Mouse (Mus musculus): ENCODE measurements around the gene Cybrd1. TPM values are rescaled to one million over a fixed set of nuclear protein-coding genes. Genes with fewer than 3 reads are reported as not detected.

The Cybrd1 gene
- polyA plus RNA-seq, 1 experiment from 2014 or later, result 0.42 TPM

DNA sequence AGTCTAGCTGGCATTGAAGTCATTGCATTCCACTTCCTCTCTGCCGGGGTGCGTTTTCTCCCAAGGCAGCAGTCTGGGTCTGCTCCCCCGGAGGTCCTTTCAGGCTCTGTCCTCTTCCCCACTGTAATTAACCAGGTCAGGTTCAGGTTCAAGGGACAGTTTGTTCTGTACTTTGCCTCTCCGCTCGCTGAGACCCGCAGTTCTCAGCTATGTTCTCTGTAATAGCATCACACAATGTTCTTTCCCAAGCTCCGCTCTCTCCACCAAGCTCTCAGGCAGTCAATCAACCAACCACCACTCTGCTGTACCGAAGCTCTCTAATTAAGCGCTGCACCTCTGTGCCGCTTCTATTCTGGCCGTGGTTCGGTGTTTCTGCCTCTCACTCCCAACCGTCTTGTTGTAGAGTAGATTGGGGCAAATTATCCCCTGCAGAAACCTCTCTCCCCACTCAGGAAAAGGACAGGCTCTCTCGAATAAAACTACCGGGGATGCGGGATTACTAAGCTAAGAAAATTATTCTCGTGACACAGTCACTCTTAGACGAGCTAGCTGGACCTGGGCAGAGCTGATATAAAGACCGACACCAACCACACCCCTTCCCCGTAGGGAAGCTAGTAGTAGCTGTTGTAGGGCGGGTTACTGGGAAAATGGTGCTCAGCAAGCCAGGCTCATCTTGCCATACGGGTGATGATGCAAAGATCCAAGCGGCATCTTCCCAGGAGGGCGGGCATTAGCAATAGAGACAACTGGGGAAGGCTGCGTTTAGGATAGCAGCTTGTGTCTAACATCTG lies 45.3 kb downstream of the Cybrd1 start:
- Histone ChIP-seq H3K4me1 (ENCODE audit: control insufficient read depth, insufficient read depth, low read length) (no peaks in the 10 kb centered on the region), H3K27me3 (ENCODE audit: control insufficient read depth, insufficient read depth, low read length) (no peaks in the 10 kb centered on the region), H3K4me3 (ENCODE audit: low read depth, low read length) (no peak overlapping the region), H3K36me3 (replicated peaks; ENCODE audit: control insufficient read depth, insufficient read depth, low read depth, low read length) (no peaks in the 10 kb centered on the region), H3K27ac (replicated peaks; ENCODE audit: low read depth, low read length) (no peak overlapping the region), H3K4me2 (ENCODE audit: low read depth, low read length) (no peak overlapping the region), H3K9me3 (replicated peaks; ENCODE audit: control insufficient read depth, low read length) (no peaks in the 10 kb centered on the region), H3K9ac (replicated peaks; ENCODE audit: low read length) (no peak overlapping the region)
- no peak for ATAC-seq (replicated peaks; ENCODE audit: insufficient number of reproducible peaks, low FRiP score, low TSS enrichment, low read depth)
- 77% methylated on average over 25 of the region's 25 CpGs for WGBS
- DNase-seq (ENCODE audit: low spot score), result no peak

DNA sequence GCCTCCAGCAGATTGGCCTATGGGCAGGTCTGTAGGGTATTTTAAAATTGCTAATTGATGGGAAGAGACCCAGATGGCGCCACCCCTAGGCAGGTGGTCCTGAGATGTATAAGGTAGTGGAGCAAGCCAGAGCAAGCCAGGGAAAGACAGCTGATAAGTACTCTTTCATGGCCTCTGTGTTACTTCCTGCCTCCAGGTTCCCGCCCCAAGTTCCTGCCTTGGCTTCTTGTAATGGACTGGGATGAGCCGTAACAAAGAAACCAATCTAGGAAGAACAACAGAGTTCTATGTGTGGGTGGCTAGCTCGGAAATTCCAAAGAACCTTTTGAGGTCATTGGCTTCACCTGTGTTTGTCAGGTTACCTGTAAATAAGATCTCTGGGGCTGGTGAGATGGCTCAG lies 49.5 kb downstream of the Cybrd1 start:
- no peaks in the 10 kb centered on the region for H3K36me3 ChIP-seq (replicated peaks; ENCODE audit: control insufficient read depth, insufficient read depth, low read depth, low read length)
- no peak overlapping the region for H3K4me2 ChIP-seq (ENCODE audit: low read depth, low read length)
- ATAC-seq (replicated peaks; ENCODE audit: insufficient number of reproducible peaks, low FRiP score, low TSS enrichment, low read depth) (no peak), DNase-seq (ENCODE audit: low spot score) (no peak)
- H3K9ac ChIP-seq (replicated peaks; ENCODE audit: low read length), result no peak overlapping the region
- no peak overlapping the region for H3K4me3 ChIP-seq (ENCODE audit: low read depth, low read length)
- no peaks in the 10 kb centered on the region for H3K27me3 ChIP-seq (ENCODE audit: control insufficient read depth, insufficient read depth, low read length)
- no peaks in the 10 kb centered on the region for H3K4me1 ChIP-seq (ENCODE audit: control insufficient read depth, insufficient read depth, low read length)
- H3K9me3 ChIP-seq (replicated peaks; ENCODE audit: control insufficient read depth, low read length), result no peaks in the 10 kb centered on the region
- WGBS, result 81% methylated on average over 4 of the region's 4 CpGs
- no peak overlapping the region for H3K27ac ChIP-seq (replicated peaks; ENCODE audit: low read depth, low read length)

DNA sequence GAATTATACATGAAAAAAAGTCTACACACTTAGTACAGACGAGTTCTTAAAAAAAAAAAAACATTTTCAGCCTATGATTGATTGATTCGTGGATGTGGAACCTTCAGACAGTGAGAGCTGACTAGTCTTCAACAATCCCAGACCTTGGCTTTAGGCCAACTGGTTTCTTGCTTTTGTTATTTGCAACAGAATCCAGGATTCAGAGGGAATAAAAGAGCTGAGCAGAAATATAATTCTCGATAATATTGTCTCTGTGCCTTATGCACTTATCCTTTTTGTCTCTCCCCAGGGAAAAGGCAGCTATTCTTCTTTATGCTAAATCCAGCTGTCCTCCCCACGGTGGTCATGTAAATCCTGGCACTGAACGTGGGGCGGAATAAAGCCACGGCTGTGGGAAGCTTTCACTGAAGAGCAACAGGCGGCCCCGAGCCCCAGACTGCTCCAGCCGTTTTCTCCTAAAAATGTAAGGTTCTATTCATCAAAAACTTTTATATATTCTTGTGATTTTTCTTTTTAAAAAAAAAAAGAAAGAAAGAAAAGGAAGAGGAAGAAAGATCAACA lies 50.8 kb downstream of the Cybrd1 start:
- no peak for ATAC-seq (replicated peaks; ENCODE audit: insufficient number of reproducible peaks, low FRiP score, low TSS enrichment, low read depth)
- no peaks in the 10 kb centered on the region for H3K27me3 ChIP-seq (ENCODE audit: control insufficient read depth, insufficient read depth, low read length)
- H3K4me3 ChIP-seq (ENCODE audit: low read depth, low read length), result no peak overlapping the region
- no peaks in the 10 kb centered on the region for H3K4me1 ChIP-seq (ENCODE audit: control insufficient read depth, insufficient read depth, low read length)
- H3K9ac ChIP-seq (replicated peaks; ENCODE audit: low read length), result no peak overlapping the region
- DNase-seq (ENCODE audit: low spot score), result no peak
- WGBS, result 64% methylated on average over 10 of the region's 10 CpGs
- no peaks in the 10 kb centered on the region for H3K9me3 ChIP-seq (replicated peaks; ENCODE audit: control insufficient read depth, low read length)
- no peak overlapping the region for H3K4me2 ChIP-seq (ENCODE audit: low read depth, low read length)
- no peaks in the 10 kb centered on the region for H3K36me3 ChIP-seq (replicated peaks; ENCODE audit: control insufficient read depth, insufficient read depth, low read depth, low read length)
- no peak overlapping the region for H3K27ac ChIP-seq (replicated peaks; ENCODE audit: low read depth, low read length)

DNA sequence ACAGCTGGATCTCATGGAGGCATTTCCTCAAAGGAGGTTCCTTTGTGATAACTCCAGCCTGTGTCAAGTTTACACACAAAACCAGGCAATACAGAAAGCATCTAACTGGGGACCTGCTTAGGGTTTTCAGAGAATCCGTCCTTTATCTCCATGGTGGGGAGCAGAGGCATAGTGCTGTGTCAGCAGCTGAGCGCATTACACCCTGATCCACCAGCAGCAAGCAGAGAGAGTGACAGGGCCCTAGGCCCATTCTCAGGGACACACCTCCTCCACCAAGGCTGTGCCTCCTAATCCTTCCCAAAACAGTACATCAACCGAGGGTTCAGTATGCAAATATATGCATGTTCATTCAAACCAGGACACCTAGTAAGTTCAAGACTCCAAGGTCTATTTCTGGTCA lies 55.3 kb downstream of the Cybrd1 start:
- Histone ChIP-seq H3K27ac (replicated peaks; ENCODE audit: low read depth, low read length) (no peak overlapping the region), H3K9me3 (replicated peaks; ENCODE audit: control insufficient read depth, low read length) (no peaks in the 10 kb centered on the region), H3K9ac (replicated peaks; ENCODE audit: low read length) (no peak overlapping the region), H3K4me3 (ENCODE audit: low read depth, low read length) (no peak overlapping the region), H3K4me1 (ENCODE audit: control insufficient read depth, insufficient read depth, low read length) (no peaks in the 10 kb centered on the region), H3K4me2 (ENCODE audit: low read depth, low read length) (no peak overlapping the region), H3K27me3 (ENCODE audit: control insufficient read depth, insufficient read depth, low read length) (no peaks in the 10 kb centered on the region), H3K36me3 (replicated peaks; ENCODE audit: control insufficient read depth, insufficient read depth, low read depth, low read length) (no peaks in the 10 kb centered on the region)
- WGBS, result 61% methylated on average over 3 of the region's 3 CpGs
- no peak for ATAC-seq (replicated peaks; ENCODE audit: insufficient number of reproducible peaks, low FRiP score, low TSS enrichment, low read depth)
- DNase-seq (ENCODE audit: low spot score), result no peak

DNA sequence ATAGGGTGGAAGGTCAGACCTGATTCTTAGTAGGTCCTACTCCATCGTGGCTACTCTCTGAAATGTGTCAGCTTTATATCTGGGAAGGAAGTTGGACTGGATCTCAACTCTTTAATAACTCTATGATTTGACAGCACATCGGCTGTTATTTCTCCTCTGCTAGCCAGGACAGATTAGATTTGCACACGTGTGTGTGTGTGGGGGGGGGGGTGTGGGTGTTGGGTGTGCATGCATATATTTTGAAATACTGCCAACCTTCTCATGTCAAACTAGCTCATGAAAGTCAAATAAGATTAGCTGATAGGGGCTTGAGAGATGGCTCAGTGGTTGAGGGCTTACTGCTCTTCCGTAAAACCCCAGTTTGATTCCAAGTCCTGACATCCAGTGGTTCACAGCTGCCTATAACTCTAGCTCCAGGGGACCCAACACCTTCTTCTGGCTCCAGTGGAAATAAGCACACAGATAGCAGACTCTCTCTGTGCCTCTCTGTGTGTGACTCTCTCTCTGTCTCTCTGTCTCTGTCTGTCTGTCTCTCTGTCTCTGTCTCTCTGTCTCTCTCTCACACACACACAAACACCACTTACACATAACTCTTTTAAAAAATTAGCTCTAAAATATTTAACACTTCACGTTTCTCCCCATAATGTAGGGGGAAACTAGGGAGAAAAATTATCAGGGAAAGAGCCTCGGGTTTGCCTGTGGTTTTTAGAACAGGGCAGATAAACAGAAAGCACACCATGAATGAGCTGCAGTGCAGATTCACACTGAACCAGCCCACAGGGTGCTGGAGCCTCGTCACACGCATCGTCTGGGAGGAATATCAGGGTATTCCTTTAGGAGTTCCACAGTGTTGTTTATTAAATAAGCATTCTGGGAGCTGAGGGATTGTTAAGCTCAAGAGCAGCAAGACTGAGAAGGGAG lies 58.9 kb downstream of the Cybrd1 start:
- Histone ChIP-seq H3K4me1 (ENCODE audit: control insufficient read depth, insufficient read depth, low read length) (no peaks in the 10 kb centered on the region), H3K9me3 (replicated peaks; ENCODE audit: control insufficient read depth, low read length) (no peaks in the 10 kb centered on the region), H3K4me3 (ENCODE audit: low read depth, low read length) (no peak overlapping the region), H3K27ac (replicated peaks; ENCODE audit: low read depth, low read length) (no peak overlapping the region), H3K27me3 (ENCODE audit: control insufficient read depth, insufficient read depth, low read length) (no peaks in the 10 kb centered on the region), H3K4me2 (ENCODE audit: low read depth, low read length) (no peak overlapping the region), H3K36me3 (replicated peaks; ENCODE audit: control insufficient read depth, insufficient read depth, low read depth, low read length) (no peaks in the 10 kb centered on the region), H3K9ac (replicated peaks; ENCODE audit: low read length) (no peak overlapping the region)
- DNase-seq (ENCODE audit: low spot score) (no peak), ATAC-seq (replicated peaks; ENCODE audit: insufficient number of reproducible peaks, low FRiP score, low TSS enrichment, low read depth) (no peak)
- 73% methylated on average over 9 of the region's 9 CpGs for WGBS

DNA sequence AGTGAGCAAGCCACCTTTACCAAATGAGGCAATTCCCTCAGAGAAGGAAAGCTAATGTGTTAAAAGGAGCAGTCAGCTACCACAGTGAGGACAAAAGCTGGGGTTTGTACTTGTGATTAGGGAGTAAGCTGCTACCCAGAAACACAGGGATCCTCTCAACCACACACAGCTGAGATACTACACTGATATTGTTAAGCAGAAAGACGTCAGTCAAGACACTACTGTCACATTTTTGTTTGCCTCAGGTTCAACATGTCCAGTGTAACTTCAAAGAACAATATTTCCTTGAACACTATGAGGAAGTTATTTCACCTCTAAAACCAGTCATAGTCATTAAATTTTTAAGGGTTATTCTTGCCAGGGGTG lies 59.5 kb downstream of the Cybrd1 start:
- DNase-seq (ENCODE audit: low spot score) (no peak), ATAC-seq (replicated peaks; ENCODE audit: insufficient number of reproducible peaks, low FRiP score, low TSS enrichment, low read depth) (no peak)
- H3K9me3 ChIP-seq (replicated peaks; ENCODE audit: control insufficient read depth, low read length), result no peaks in the 10 kb centered on the region
- no peaks in the 10 kb centered on the region for H3K36me3 ChIP-seq (replicated peaks; ENCODE audit: control insufficient read depth, insufficient read depth, low read depth, low read length)
- H3K4me3 ChIP-seq (ENCODE audit: low read depth, low read length), result no peak overlapping the region
- H3K4me1 ChIP-seq (ENCODE audit: control insufficient read depth, insufficient read depth, low read length), result no peaks in the 10 kb centered on the region
- no peak overlapping the region for H3K9ac ChIP-seq (replicated peaks; ENCODE audit: low read length)
- H3K27me3 ChIP-seq (ENCODE audit: control insufficient read depth, insufficient read depth, low read length), result no peaks in the 10 kb centered on the region
- H3K4me2 ChIP-seq (ENCODE audit: low read depth, low read length), result no peak overlapping the region
- H3K27ac ChIP-seq (replicated peaks; ENCODE audit: low read depth, low read length), result no peak overlapping the region
- 72% methylated on average over 1 of the region's 1 CpGs for WGBS

DNA sequence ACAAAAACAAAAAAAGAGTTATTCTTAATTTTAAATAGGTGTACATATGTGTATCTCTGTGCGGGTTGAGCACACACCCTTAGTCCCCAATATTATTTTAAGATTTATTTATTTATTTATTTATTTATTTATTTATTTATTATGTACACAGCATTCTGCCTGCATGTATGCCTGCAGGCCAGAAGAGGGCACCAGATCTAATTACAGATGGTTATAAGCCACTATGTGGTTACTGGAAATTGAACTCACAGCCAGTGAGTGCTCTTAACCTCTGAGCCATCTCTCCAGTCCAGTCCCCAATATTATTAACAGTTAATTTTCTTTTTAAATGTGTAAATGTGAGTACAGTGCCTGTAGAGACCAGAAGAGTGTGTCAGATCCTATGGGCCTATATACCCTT lies 60.0 kb downstream of the Cybrd1 start:
- DNase-seq (ENCODE audit: low spot score), result no peak
- 95% methylated on average over 1 of the region's 1 CpGs for WGBS

DNA sequence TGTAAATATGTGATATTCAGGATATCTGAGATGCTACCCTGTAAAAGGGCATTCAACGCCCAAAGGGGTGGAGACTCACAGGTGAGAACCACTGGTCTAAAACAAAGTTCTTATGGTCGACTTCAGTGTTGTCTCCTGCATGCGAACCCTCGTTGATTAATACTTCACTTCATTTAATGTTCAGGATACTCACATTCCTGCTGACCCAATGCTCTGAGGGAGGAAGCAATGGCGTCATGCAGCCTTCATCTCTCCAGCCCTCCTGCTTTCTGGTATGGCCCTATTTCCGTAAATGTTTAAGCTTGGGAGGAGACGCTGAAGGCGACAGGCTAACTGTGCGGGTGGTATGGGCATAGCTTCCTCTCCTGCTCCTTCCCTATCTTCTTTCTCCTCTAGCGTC lies 62.0 kb downstream of the Cybrd1 start:
- DNase-seq (ENCODE audit: low spot score) (no peak), ATAC-seq (replicated peaks; ENCODE audit: insufficient number of reproducible peaks, low FRiP score, low TSS enrichment, low read depth) (no peak)
- 89% methylated on average over 10 of the region's 10 CpGs for WGBS
- Histone ChIP-seq H3K27me3 (ENCODE audit: control insufficient read depth, insufficient read depth, low read length) (no peaks in the 10 kb centered on the region), H3K9ac (replicated peaks; ENCODE audit: low read length) (no peak overlapping the region), H3K4me1 (ENCODE audit: control insufficient read depth, insufficient read depth, low read length) (no peaks in the 10 kb centered on the region), H3K4me3 (ENCODE audit: low read depth, low read length) (no peak overlapping the region), H3K4me2 (ENCODE audit: low read depth, low read length) (no peak overlapping the region), H3K27ac (replicated peaks; ENCODE audit: low read depth, low read length) (no peak overlapping the region), H3K9me3 (replicated peaks; ENCODE audit: control insufficient read depth, low read length) (no peaks in the 10 kb centered on the region), H3K36me3 (replicated peaks; ENCODE audit: control insufficient read depth, insufficient read depth, low read depth, low read length) (no peaks in the 10 kb centered on the region)

More for the DNA sequence above, 60.0 kb downstream of the Cybrd1 start:
- H3K9ac ChIP-seq (replicated peaks; ENCODE audit: low read length), result no peak overlapping the region
- no peaks in the 10 kb centered on the region for H3K9me3 ChIP-seq (replicated peaks; ENCODE audit: control insufficient read depth, low read length)
- H3K4me2 ChIP-seq (ENCODE audit: low read depth, low read length), result no peak overlapping the region
- H3K4me3 ChIP-seq (ENCODE audit: low read depth, low read length), result no peak overlapping the region
- no peaks in the 10 kb centered on the region for H3K36me3 ChIP-seq (replicated peaks; ENCODE audit: control insufficient read depth, insufficient read depth, low read depth, low read length)
- no peaks in the 10 kb centered on the region for H3K4me1 ChIP-seq (ENCODE audit: control insufficient read depth, insufficient read depth, low read length)
- H3K27ac ChIP-seq (replicated peaks; ENCODE audit: low read depth, low read length), result no peak overlapping the region
- H3K27me3 ChIP-seq (ENCODE audit: control insufficient read depth, insufficient read depth, low read length), result no peaks in the 10 kb centered on the region
- ATAC-seq (replicated peaks; ENCODE audit: insufficient number of reproducible peaks, low FRiP score, low TSS enrichment, low read depth), result no peak

All from embryonic facial prominence, embryonic 11.5 days (tissue).